Mouse (Mus musculus) G1E (cell line): Measurements from ENCODE around the gene Golga2.
A peak's percentile ranks its signal among the peaks of the same experiment; 100 is the strongest.

ENCODE experiments used
- CTCF ChIP-seq: IDR thresholded peaks from 2 replicates; pipeline ENCODE4 v1.5.1; 2012; ENCODE audit warnings: low read depth, low read length, inconsistent platforms, mixed read lengths
- GATA1 ChIP-seq: IDR thresholded peaks from 2 replicates; pipeline ENCODE4 v1.6.1; 2012; ENCODE audit warnings: borderline replicate concordance, low read length, inconsistent platforms, mixed read lengths

DNA sequence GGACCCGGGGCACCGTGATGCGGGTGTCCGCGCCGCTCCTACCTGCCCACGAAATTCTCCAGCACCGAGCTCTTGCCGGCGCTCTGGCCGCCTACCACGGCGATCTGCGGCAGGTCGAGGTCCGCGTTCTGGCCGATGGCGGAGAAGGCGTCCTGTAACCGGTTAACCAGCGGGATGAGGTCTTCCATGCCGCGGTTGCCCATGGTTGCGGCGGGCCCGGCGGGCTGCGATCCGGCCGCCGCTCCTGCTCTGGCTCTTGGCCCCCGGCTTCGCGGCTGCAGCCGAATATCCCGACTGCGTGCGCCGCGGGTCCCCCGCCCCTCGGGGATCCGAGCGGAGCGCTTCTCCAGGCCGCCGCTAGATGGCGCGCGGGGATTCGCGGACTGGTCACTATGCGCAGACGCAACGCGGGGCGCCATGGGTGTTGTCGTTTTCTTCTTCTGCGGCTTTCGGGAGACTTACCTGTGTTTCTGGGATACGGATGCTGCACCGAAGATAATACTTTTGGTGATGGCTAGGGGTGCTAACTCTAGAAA is 65.9 kb downstream of the Golga2 start, which contains the start of gene Dnm1:
- peak; percentile 83 for TF ChIP-seq CTCF
- no peak for TF ChIP-seq GATA1
